Mouse (Mus musculus) heart, postnatal 0 days (tissue): ENCODE data around the gene Atp8a1.

ENCODE experiments used
- CTCF ChIP-seq: IDR thresholded peaks from 2 replicates; pipeline ENCODE4 v1.5.1; 2016; ENCODE audit warnings: antibody characterized with exemption, control low read depth, low read depth
- EP300 ChIP-seq: IDR thresholded peaks from 2 replicates; pipeline ENCODE4 v1.6.1; 2016; ENCODE audit warnings: antibody characterized with exemption, low read depth

- no peak; the same call in 1 of the 2 replicates for TF ChIP-seq CTCF
- no peak for TF ChIP-seq EP300
Measured at GRCm38 (mm10) chr5:67842306-67842705, 4.9 kb downstream of the Atp8a1 start.
